Mouse (Mus musculus) lung, postnatal 0 days (tissue): ENCODE results near the gene Speer1.
"Not testable (repeated sequence)": the region's sequence is repeated elsewhere in the genome, so short reads cannot be mapped to it uniquely, and the experiment has no call there.

Experiments
- CTCF ChIP-seq: IDR thresholded peaks from 2 replicates; pipeline ENCODE4 v1.5.1; 2016; ENCODE audit warnings: antibody characterized with exemption, mild to moderate bottlenecking
- EP300 ChIP-seq: IDR thresholded peaks from 2 replicates; pipeline ENCODE4 v1.6.1; 2016; ENCODE audit warnings: antibody characterized with exemption, mild to moderate bottlenecking, control low read depth

GRCm38 (mm10) chr5:11341216-11341615 lies at the start of gene Speer1:
- TF ChIP-seq EP300, CTCF: not testable (repeated sequence)
